Mouse (Mus musculus) small intestine, adult 2 months (tissue): ENCODE results near the gene Ube2m. TPM values are rescaled to one million over a fixed set of nuclear protein-coding genes. Genes with fewer than 3 reads are reported as not detected.
A peak's percentile ranks its signal among the peaks of the same experiment; 100 is the strongest.
"Not testable (repeated sequence)": the region's sequence is repeated elsewhere in the genome, so short reads cannot be mapped to it uniquely, and the experiment has no call there.

ENCODE experiments used
- H3K27ac ChIP-seq: fragments of 200-500 bp; 2 replicates; pipeline ENCODE4 v1.5.1; 2012; ENCODE audit warnings: low read depth, low read length, control low read depth, inconsistent platforms; ENCODE audit not compliant: insufficient read depth
- H3K27me3 ChIP-seq: fragments of 200-500 bp; 2 replicates; pipeline ENCODE4 v1.6.1; 2012; ENCODE audit warnings: mild to moderate bottlenecking, moderate library complexity, low read length, inconsistent platforms; ENCODE audit not compliant: control insufficient read depth, insufficient read depth
- H3K36me3 ChIP-seq: fragments of 200-500 bp; 2 replicates; pipeline ENCODE4 v1.6.1; 2012; ENCODE audit warnings: mild to moderate bottlenecking, low read length, control low read depth, inconsistent platforms; ENCODE audit not compliant: control insufficient read depth, insufficient read depth
- H3K4me1 ChIP-seq: fragments of 200-500 bp; 2 replicates; pipeline ENCODE4 v1.6.1; 2012; ENCODE audit warnings: low read length, inconsistent platforms, mixed read lengths; ENCODE audit not compliant: control insufficient read depth, insufficient read depth, insufficient read length
- H3K4me3 ChIP-seq: fragments of 200-500 bp; 2 replicates; pipeline ENCODE4 v1.5.1; 2012; ENCODE audit warnings: low read depth, mild to moderate bottlenecking, control low read depth, inconsistent platforms, low read length, moderate library complexity
- CTCF ChIP-seq: fragments of 200-500 bp; IDR thresholded peaks from 2 replicates; pipeline ENCODE4 v1.5.1; 2012; ENCODE audit warnings: low read depth, mild to moderate bottlenecking, control low read depth, inconsistent platforms, low read length, moderate library complexity, mixed read lengths; ENCODE audit not compliant: insufficient replicate concordance, insufficient read length; ENCODE audit errors: extremely low read depth
- POLR2A ChIP-seq: fragments of 200-500 bp; IDR thresholded peaks from 2 replicates; pipeline ENCODE4 v1.6.1; 2012; ENCODE audit warnings: low read depth, mild to moderate bottlenecking, control low read depth, inconsistent platforms, low read length, moderate library complexity
- WGBS: fragments of 180-500 bp; shearing (Covaris S2); methylation state at CpG from one replicate; pipeline ENCODE4 v1.1.7; 2018; 5-methylcytosine and 5-hydroxymethylcytosine counted together
- polyA plus RNA-seq: library from polyadenylated mRNA; depleted of rRNA; stranded (reverse); fragments of >200 nt; gene quantifications from 2 replicates; pipeline ENCODE4 v1.2.3, GENCODE M21; 2012; rRNA removed

Gene Ube2m
- 56.0 and 93.7 TPM in 2 replicates for polyA plus RNA-seq

DNA sequence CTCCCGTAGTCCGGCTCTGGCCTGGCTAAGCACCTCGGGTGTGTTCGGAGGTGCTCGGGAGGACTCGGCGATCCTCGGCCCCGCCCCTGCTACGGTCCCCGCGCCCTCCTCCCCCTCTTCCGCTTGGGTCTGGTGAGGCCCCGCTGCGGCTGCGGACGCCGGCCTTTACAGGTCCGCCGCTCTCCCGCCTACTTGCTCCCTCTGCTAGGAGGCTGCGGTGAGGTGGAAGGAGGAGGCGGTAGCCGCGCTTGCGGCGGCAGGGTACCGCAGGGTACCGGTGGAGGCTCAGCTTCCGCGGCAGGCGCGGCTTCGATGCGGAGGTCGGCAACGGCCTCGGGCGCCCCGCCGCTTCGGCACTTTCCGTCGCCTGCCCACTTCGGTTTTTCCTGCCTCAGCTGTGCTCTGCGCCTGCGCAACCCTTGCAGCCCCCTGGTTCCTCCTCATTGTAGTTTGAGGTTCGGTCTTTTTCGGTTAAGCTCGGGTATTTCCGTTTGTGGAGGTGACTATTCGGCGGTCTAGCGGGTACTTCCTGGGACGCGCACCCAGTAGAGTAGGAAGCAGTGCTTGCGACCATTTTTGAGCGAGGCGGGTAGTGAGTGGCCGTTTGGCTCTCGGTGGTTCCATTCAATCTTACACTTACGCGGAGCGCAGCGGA lies at the start of gene Ube2m:
TSS of gene Ube2m (minus strand) at position 375 of the 655 bp plus-strand sequence.
- WGBS: under 1% methylated on average over 63 of the region's 65 CpGs
- Histone ChIP-seq H3K4me3 (peak within 1 kb of the TSS; percentile 86), H3K4me1 (peaks cover 17% of the 10 kb centered on the region), H3K27me3 (0 out of 2 replicates have a peak, but pooled peaks cover under 1% of the 10 kb centered on the region), H3K27ac (peak within 1 kb of the TSS; percentile 99), H3K36me3 (peaks cover 10% of the 10 kb centered on the region; the same call in 1 of the 2 replicates)
- TF ChIP-seq CTCF (no peak), POLR2A (peak; percentile 91)

DNA sequence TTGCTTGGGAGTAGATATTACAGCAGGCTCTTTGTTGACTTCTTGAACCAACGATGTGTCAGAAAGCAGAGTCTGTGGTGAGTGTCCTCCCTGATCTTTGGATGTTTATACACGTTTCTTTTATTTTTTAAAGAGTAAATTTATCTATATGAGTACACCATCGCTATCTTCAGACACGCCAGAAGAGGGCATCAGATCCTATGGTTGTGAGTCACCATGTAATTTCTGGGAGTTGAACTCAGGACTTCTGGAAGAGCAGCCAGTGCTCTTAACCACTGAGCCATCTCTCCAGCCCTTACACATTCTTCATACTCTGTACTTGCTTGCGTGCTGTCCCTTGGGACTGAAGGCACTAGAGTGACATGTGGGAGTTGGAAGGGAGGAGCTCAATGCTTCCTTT lies 34.2 kb upstream of the Ube2m start:
- no peaks in the 10 kb centered on the region for H3K36me3 ChIP-seq
- no peaks in the 10 kb centered on the region for H3K27me3 ChIP-seq
- no peaks in the 10 kb centered on the region for H3K4me1 ChIP-seq
- TF ChIP-seq POLR2A (no peak), CTCF (no peak)
- WGBS: 54% methylated on average over 5 of the region's 5 CpGs
- no peak overlapping the region for H3K4me3 ChIP-seq
- H3K27ac ChIP-seq: no peak overlapping the region

DNA sequence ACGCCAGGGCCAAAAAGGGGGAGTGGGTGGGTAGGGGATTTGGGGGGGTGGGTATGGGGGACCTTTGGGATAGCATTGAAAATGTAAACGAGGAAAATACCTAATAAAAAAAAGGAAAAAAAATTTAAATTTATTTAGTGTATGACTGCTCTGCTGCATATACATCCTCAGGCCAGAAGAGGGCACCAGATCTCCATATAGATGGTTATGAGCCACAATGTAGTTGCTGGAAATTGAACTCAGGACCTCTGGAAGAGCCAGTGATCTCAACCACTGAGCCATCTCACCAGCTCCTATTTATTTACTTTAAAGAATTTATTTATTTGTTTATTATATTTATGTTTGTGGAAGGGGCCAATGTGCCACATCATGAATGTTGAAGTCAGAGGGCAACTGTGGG lies 25.3 kb upstream of the Ube2m start:
- not testable (repeated sequence) for H3K27ac ChIP-seq, H3K4me1 ChIP-seq, H3K4me3 ChIP-seq, H3K36me3 ChIP-seq, H3K27me3 ChIP-seq
- WGBS: 44% methylated on average over 2 of the region's 2 CpGs

DNA sequence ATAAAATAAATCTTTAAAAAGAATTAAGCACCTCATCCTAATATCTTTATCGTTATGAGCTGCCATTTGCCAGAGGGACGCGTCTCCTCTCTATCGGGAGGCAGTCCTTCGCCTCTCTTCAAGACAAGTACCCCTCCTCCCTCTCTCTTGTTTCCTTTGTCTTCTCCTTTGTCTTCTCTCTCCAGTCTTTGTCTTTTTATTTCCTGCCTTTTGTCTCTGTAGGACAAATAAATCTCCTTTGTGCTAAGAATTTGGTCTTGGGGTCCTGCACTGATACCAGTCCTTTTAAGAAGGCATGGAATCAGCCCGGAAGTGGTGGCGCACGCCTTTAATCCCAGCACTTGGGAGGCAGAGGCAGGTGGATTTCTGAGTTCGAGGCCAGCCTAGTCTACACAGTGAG lies 21.5 kb upstream of the Ube2m start:
- Histone ChIP-seq H3K36me3 (no peaks in the 10 kb centered on the region), H3K27me3 (no peaks in the 10 kb centered on the region), H3K27ac (no peak overlapping the region), H3K4me1 (no peaks in the 10 kb centered on the region), H3K4me3 (no peak overlapping the region)
- WGBS: 91% methylated on average over 9 of the region's 9 CpGs
- no peak for TF ChIP-seq POLR2A
- TF ChIP-seq CTCF: no peak

DNA sequence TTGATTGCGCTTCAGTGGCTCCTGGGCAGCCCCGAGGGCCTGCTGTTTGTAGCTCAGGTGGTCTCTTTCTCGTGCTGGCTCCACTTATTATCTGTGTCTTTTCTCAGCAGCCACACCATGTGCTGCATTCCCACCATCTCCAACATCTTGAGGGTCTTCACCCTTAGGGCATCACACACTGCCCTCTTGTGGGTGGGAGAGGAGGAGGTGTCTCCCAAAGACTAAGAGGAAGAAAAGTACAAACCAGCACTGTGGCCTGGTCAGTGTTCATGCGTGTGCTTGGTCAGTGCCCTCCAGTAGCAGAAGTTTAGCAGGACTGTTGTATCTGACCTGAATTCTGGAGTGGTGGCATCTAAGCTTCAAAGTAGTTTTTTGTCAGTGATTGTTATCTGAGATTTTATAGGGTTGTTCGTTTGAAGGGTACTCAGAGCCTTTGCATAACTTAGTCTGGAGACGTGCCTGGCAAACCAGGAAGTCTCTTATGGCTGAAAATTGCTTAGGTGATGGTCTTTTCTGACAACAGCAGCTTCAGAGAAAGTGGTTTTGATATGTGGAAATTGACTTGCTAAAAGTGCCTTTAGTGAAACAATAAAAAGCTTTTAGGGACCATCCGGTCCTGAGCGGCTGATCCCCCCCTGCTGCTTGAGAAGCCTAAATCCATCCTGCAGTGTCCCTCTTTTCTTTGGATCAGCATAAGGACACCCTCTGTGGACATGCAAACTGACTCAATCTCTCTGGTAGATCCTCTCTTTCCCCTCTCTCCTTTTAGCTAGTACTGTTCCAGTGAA lies 19.0 kb upstream of the Ube2m start:
- Histone ChIP-seq H3K4me3 (no peak overlapping the region), H3K27ac (no peak overlapping the region), H3K4me1 (no peaks in the 10 kb centered on the region), H3K36me3 (no peaks in the 10 kb centered on the region), H3K27me3 (no peaks in the 10 kb centered on the region)
- WGBS: 63% methylated on average over 8 of the region's 8 CpGs
- TF ChIP-seq CTCF: no peak
- no peak for TF ChIP-seq POLR2A

DNA sequence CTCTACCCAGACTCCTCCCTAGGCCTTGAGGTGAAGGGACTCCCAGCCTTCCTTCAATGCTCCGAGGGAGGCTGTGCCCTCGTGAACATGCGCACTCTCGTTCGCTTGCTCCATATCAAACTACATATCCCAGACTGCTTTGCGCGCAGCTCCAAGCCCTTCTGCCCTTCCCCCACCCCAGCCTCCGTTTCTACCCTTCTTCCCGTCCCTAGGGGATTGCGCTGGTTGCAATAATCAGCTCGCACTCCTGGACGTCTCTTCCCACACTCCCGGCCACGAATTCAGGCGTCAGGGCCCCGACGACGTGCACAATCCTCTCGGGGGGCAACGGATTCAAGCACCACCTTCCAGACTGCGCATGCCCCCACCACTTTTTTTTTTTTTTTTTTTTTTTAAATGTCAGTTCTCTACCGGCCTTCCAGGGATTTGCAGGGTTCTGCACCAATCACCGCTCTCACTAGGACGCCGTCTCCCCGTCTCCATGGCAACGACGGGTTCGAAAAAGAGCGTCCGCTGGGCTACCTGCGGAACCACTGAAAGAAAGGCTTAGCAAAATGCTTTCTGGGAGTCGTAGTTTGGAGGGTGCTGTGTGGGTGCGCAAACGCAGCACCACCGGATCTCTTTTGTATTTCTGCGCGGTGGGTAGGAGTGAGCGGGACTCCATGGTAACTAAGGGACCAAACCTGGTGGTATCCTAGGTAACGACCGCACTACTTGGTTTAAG lies 16.4 kb upstream of the Ube2m start, which contains the start of gene Mzf1:
TSS of gene Mzf1 (minus strand) at position 478 of the 724 bp plus-strand sequence.
- peak within 1 kb of the TSS; percentile 78 for H3K27ac ChIP-seq
- peak within 1 kb of the TSS; percentile 86 for H3K4me3 ChIP-seq
- TF ChIP-seq POLR2A (peak; percentile 65; the same call in 1 of the 2 replicates), CTCF (peak; percentile 25; the same call in 1 of the 2 replicates)
- WGBS: under 1% methylated on average over 41 of the region's 41 CpGs
- no peaks in the 10 kb centered on the region for H3K4me1 ChIP-seq
- H3K36me3 ChIP-seq: no peaks in the 10 kb centered on the region
- no peaks in the 10 kb centered on the region for H3K27me3 ChIP-seq

DNA sequence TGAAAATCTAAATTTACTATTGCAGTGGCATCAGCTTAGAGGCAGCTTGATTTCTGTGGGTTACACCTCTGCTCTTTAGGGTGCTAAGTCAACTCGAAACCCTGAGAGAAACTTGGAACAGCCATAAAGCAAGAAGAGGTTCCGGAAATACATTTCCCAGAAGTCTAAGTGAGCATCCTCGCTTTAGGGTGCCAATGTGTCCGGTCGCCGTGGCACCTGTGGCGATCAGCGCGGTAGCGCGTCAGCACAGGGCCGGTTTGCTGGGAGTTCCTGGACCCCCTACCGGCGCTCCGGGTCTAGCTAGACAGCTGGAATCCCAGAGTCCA lies 15.8 kb upstream of the Ube2m start:
- Histone ChIP-seq H3K27me3 (no peaks in the 10 kb centered on the region), H3K27ac (no peak overlapping the region), H3K4me1 (no peaks in the 10 kb centered on the region), H3K4me3 (peak overlapping the region; percentile 86), H3K36me3 (no peaks in the 10 kb centered on the region)
- 1% methylated on average over 15 of the region's 15 CpGs for WGBS
- TF ChIP-seq POLR2A: no peak
- TF ChIP-seq CTCF: no peak
